Mouse (Mus musculus) olfactory bulb, adult 2 months (tissue): ENCODE results near the gene Hoxc4. TPM values are rescaled to one million over a fixed set of nuclear protein-coding genes. Genes with fewer than 3 reads are reported as not detected.

ENCODE experiments used
- H3K27ac ChIP-seq: fragments of 200-500 bp; 2 replicates; pipeline ENCODE4 v1.5.1; 2012; ENCODE audit warnings: low read depth, low read length; ENCODE audit not compliant: insufficient read depth
- H3K4me1 ChIP-seq: fragments of 200-500 bp; 2 replicates; pipeline ENCODE4 v1.6.1; 2012; ENCODE audit warnings: low read length; ENCODE audit not compliant: control insufficient read depth, insufficient read depth
- H3K4me3 ChIP-seq: fragments of 200-500 bp; 2 replicates; pipeline ENCODE4 v1.5.1; 2012; ENCODE audit warnings: mild to moderate bottlenecking, low read depth, low read length, moderate library complexity; ENCODE audit not compliant: insufficient read depth
- CTCF ChIP-seq: fragments of 200-500 bp; IDR thresholded peaks from 2 replicates; pipeline ENCODE4 v1.5.1; 2012; ENCODE audit warnings: low read depth, mild to moderate bottlenecking, low read length, moderate library complexity; ENCODE audit not compliant: insufficient read depth
- POLR2A ChIP-seq: fragments of 200-500 bp; IDR thresholded peaks from 2 replicates; pipeline ENCODE4 v1.6.1; 2012; ENCODE audit warnings: mild to moderate bottlenecking, low read depth, low read length, moderate library complexity; ENCODE audit not compliant: insufficient read depth
- WGBS: fragments of 180-500 bp; shearing (Covaris S2); methylation state at CpG from one replicate; pipeline ENCODE4 v1.1.7; 2018; 5-methylcytosine and 5-hydroxymethylcytosine counted together
- polyA plus RNA-seq: library from polyadenylated mRNA; stranded (reverse); fragments of >200 nt; gene quantifications from 2 replicates; pipeline ENCODE4 v1.2.4, GENCODE M21; 2012; ENCODE audit warnings: low replicate concordance; ENCODE audit not compliant: missing spikeins, insufficient read depth, insufficient read length

Hoxc4 gene
- polyA plus RNA-seq, 1 experiment: not detected

- Histone ChIP-seq H3K27ac (no peak overlapping the region), H3K4me1 (peaks cover 6% of the 10 kb centered on the region; the same call in 1 of the 2 replicates), H3K4me3 (no peak overlapping the region)
- WGBS: 5% methylated on average over 3 of the region's 3 CpGs
- TF ChIP-seq CTCF: no peak
- no peak for TF ChIP-seq POLR2A
Measured at GRCm38 (mm10) chr15:102984925-102985324, 33.8 kb upstream of the Hoxc4 start.

GRCm38 (mm10) chr15:102987124-102987833 is 31.5 kb upstream of the Hoxc4 start:
- H3K4me3 ChIP-seq: no peak overlapping the region
- WGBS: 4% methylated on average over 21 of the region's 21 CpGs
- TF ChIP-seq CTCF: peak; percentile 81
- no peak for TF ChIP-seq POLR2A
- H3K4me1 ChIP-seq: 0 out of 2 replicates have a peak, but pooled peaks cover 2% of the 10 kb centered on the region
- H3K27ac ChIP-seq: no peak overlapping the region

GRCm38 (mm10) chr15:102988078-102988477 is 30.7 kb upstream of the Hoxc4 start:
- Histone ChIP-seq H3K4me1 (0 out of 2 replicates have a peak, but pooled peaks cover 2% of the 10 kb centered on the region), H3K27ac (no peak overlapping the region), H3K4me3 (no peak overlapping the region)
- 25% methylated on average over 5 of the region's 5 CpGs for WGBS
- TF ChIP-seq POLR2A (no peak), CTCF (no peak)

- 2% methylated on average over 69 of the region's 69 CpGs for WGBS
- Histone ChIP-seq H3K27ac (no peak within 1 kb of the TSS), H3K4me3 (no peak within 1 kb of the TSS), H3K4me1 (0 out of 2 replicates have a peak, but pooled peaks cover 2% of the 10 kb centered on the region)
- TF ChIP-seq CTCF (no peak), POLR2A (no peak)
Measured at GRCm38 (mm10) chr15:102990461-102991397, 28.0 kb upstream of the Hoxc4 start, which contains the start of gene Hoxc8. Gene Hoxc8 (plus strand): TSS chr15:102990607.

- no peak overlapping the region for H3K27ac ChIP-seq
- 6% methylated on average over 7 of the region's 7 CpGs for WGBS
- TF ChIP-seq CTCF (no peak), POLR2A (no peak)
- 0 out of 2 replicates have a peak, but pooled peaks cover 2% of the 10 kb centered on the region for H3K4me1 ChIP-seq
- H3K4me3 ChIP-seq: no peak overlapping the region
Measured at GRCm38 (mm10) chr15:102991782-102992181, 27.0 kb upstream of the Hoxc4 start.

- Histone ChIP-seq H3K27ac (no peak overlapping the region), H3K4me3 (no peak overlapping the region), H3K4me1 (0 out of 2 replicates have a peak, but pooled peaks cover 2% of the 10 kb centered on the region)
- WGBS: 2% methylated on average over 11 of the region's 11 CpGs
- TF ChIP-seq POLR2A: no peak
- TF ChIP-seq CTCF: no peak
Measured at GRCm38 (mm10) chr15:102992206-102992605, 26.5 kb upstream of the Hoxc4 start.

GRCm38 (mm10) chr15:102992863-102993262 is 25.9 kb upstream of the Hoxc4 start:
- H3K4me3 ChIP-seq: no peak overlapping the region
- TF ChIP-seq POLR2A (no peak), CTCF (no peak)
- 0 out of 2 replicates have a peak, but pooled peaks cover 2% of the 10 kb centered on the region for H3K4me1 ChIP-seq
- H3K27ac ChIP-seq: no peak overlapping the region
- 1% methylated on average over 3 of the region's 3 CpGs for WGBS

- H3K4me3 ChIP-seq: no peak overlapping the region
- peaks cover 9% of the 10 kb centered on the region; the same call in 1 of the 2 replicates for H3K4me1 ChIP-seq
- H3K27ac ChIP-seq: no peak overlapping the region
- TF ChIP-seq CTCF (no peak), POLR2A (no peak)
- 1% methylated on average over 9 of the region's 9 CpGs for WGBS
Measured at GRCm38 (mm10) chr15:102996548-102996947, 22.2 kb upstream of the Hoxc4 start.
